Mouse (Mus musculus): ENCODE results near the gene Htr3a. TPM values are rescaled to one million over a fixed set of nuclear protein-coding genes. Genes with fewer than 3 reads are reported as not detected.

The Htr3a gene
- polyA plus RNA-seq, 1 experiment, result not detected

DNA sequence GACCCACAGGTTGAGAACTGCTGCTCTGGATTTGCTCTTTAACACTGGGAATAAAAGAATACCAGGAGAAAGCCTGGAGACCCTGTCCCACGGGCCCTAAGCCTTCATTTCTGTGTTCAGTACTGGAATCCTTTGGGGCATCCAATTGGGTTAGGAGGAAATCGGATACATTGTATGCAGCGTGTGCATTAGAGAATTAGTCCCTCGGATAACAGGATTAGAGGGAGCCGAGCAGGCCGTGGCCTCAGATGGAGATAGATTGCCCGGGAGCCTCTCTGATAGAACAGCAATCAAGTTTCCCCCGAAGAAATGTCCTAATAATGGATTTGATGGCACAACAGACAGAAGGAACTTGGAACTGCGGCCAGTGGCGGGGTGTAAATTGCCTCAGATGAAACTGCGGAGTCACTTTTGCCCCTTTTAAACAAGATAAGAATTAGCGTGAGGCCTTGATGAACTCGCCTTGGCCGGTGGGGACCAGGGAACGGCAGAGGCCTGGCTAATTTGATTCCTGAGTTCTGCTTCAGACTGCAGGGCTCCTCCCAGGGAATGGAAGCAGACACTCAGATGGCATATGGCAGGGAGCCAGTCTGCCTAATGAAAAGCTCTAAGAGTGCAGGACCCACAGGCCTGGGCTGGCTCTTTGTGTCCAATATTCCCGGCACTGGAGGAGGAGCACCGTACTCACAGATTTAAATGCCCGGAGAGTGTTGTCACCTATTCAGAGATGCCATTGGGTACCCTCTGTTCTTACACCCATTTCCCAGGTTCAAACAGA, 5.3 kb upstream of the Htr3a start:
- Histone ChIP-seq H3K27me3 (ENCODE audit: control insufficient read depth, insufficient read depth, insufficient read length) (peaks cover 16% of the 10 kb centered on the region), H3K4me3 (no peak overlapping the region), H3ac (ENCODE audit: control insufficient read depth, insufficient read length) (no peak overlapping the region), H3K4me2 (ENCODE audit: low read depth) (no peak overlapping the region), H3K36me3 (ENCODE audit: control insufficient read depth, insufficient read depth) (no peaks in the 10 kb centered on the region), H3K79me2 (ENCODE audit: control insufficient read depth, insufficient read depth) (no peaks in the 10 kb centered on the region)
- no peak for TF ChIP-seq SRF (IDR thresholded peaks at IDR 0.05; ENCODE audit: control insufficient read depth, insufficient read length, low read depth)
- no peak for TF ChIP-seq CEBPB (IDR thresholded peaks at IDR 0.05; ENCODE audit: insufficient read depth, poor library complexity, severe bottlenecking)
- no peak for TF ChIP-seq MYOD1 (IDR thresholded peaks at IDR 0.05; ENCODE audit: control insufficient read depth in 1 of 3, insufficient read length in 2 of 3, low read depth in 2 of 3)
- TF ChIP-seq TCF3 (IDR thresholded peaks at IDR 0.05; ENCODE audit: insufficient read length, low read depth), result no peak
- TF ChIP-seq POLR2AphosphoS2 (IDR thresholded peaks at IDR 0.05; ENCODE audit: insufficient read length, low read depth), result no peak
- no peak for TF ChIP-seq MAX (IDR thresholded peaks at IDR 0.05; ENCODE audit: low read depth)
- TF ChIP-seq USF1 (IDR thresholded peaks at IDR 0.05; ENCODE audit: low read depth), result no peak
- no peak for TF ChIP-seq REST (IDR thresholded peaks at IDR 0.05; ENCODE audit: insufficient read depth, insufficient read length)
- TF ChIP-seq E2F4 (IDR thresholded peaks at IDR 0.05; ENCODE audit: insufficient read depth), result no peak
- no peak for TF ChIP-seq MYOG (IDR thresholded peaks at IDR 0.05; ENCODE audit: control insufficient read depth in 1 of 3, insufficient read depth in 1 of 3, insufficient read length in 2 of 3, low read depth in 2 of 3)
- no peak for TF ChIP-seq TCF12 (IDR thresholded peaks at IDR 0.05; ENCODE audit: insufficient read depth, poor library complexity, severe bottlenecking)
- no peak for TF ChIP-seq POLR2A (IDR thresholded peaks at IDR 0.05; ENCODE audit: insufficient read length, low read depth)

DNA sequence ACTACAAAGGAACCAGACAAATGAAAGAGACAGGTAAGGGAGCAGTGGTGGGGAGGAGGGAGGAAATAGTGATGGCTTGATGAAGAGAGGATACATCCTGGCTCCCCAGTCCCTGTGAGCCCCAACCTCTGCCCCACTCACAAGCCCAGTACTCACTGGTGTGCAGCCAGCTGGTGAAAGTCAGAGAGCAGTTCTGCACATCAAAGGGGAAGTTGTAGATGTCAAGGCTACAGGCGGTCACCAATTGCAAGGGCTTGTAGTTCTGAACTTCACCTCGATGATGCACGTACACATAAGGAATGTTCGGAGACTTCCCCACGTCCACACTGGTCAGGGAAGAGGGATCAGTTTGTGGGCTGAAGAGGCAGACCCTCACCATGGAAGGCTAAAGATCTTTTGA, 6.5 kb downstream of the Htr3a start:
- Histone ChIP-seq H3K27me3 (ENCODE audit: control insufficient read depth, insufficient read depth, insufficient read length) (peaks cover 13% of the 10 kb centered on the region), H3K4me3 (no peak overlapping the region), H3K4me2 (ENCODE audit: low read depth) (no peak overlapping the region), H3K79me2 (ENCODE audit: control insufficient read depth, insufficient read depth) (no peaks in the 10 kb centered on the region), H3K36me3 (ENCODE audit: control insufficient read depth, insufficient read depth) (no peaks in the 10 kb centered on the region), H3ac (ENCODE audit: control insufficient read depth, insufficient read length) (no peak overlapping the region)
- TF ChIP-seq CEBPB (IDR thresholded peaks at IDR 0.05; ENCODE audit: insufficient read depth, poor library complexity, severe bottlenecking), result no peak
- no peak for TF ChIP-seq TCF3 (IDR thresholded peaks at IDR 0.05; ENCODE audit: insufficient read length, low read depth)
- no peak for TF ChIP-seq REST (IDR thresholded peaks at IDR 0.05; ENCODE audit: insufficient read depth, insufficient read length)
- no peak for TF ChIP-seq E2F4 (IDR thresholded peaks at IDR 0.05; ENCODE audit: insufficient read depth)
- TF ChIP-seq POLR2AphosphoS2 (IDR thresholded peaks at IDR 0.05; ENCODE audit: insufficient read length, low read depth), result no peak
- TF ChIP-seq TCF12 (IDR thresholded peaks at IDR 0.05; ENCODE audit: insufficient read depth, poor library complexity, severe bottlenecking), result no peak
- TF ChIP-seq MYOD1 (IDR thresholded peaks at IDR 0.05; ENCODE audit: control insufficient read depth in 1 of 3, insufficient read length in 2 of 3, low read depth in 2 of 3), result no peak
- no peak for TF ChIP-seq MYOG (IDR thresholded peaks at IDR 0.05; ENCODE audit: control insufficient read depth in 1 of 3, insufficient read depth in 1 of 3, insufficient read length in 2 of 3, low read depth in 2 of 3)
- no peak for TF ChIP-seq MAX (IDR thresholded peaks at IDR 0.05; ENCODE audit: low read depth)
- TF ChIP-seq POLR2A (IDR thresholded peaks at IDR 0.05; ENCODE audit: insufficient read length, low read depth), result no peak
- TF ChIP-seq USF1 (IDR thresholded peaks at IDR 0.05; ENCODE audit: low read depth), result no peak
- no peak for TF ChIP-seq SRF (IDR thresholded peaks at IDR 0.05; ENCODE audit: control insufficient read depth, insufficient read length, low read depth)

DNA sequence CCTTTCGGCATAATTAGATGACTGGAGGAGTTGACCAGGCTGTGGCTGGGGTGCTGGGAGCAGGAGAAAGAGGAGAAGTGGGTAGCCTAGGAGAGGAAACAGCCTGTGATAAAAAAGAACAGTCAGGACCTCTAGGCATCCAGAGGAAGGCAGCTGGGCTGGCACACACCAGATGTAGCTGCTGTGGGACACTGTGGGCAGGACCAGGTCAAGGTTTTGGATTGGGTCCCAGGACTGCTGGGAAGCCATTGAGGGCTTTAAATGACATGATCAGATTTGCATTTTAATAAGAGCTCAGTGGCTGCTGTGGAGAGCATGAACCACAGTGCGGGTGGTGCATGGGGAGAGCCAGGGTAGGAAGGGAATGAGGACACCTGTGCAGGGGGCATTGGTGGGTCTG, 7.1 kb downstream of the Htr3a start:
- Histone ChIP-seq H3K4me2 (ENCODE audit: low read depth) (no peak overlapping the region), H3K79me2 (ENCODE audit: control insufficient read depth, insufficient read depth) (no peaks in the 10 kb centered on the region), H3K27me3 (ENCODE audit: control insufficient read depth, insufficient read depth, insufficient read length) (peaks cover 13% of the 10 kb centered on the region), H3K4me3 (no peak overlapping the region), H3K36me3 (ENCODE audit: control insufficient read depth, insufficient read depth) (no peaks in the 10 kb centered on the region), H3ac (ENCODE audit: control insufficient read depth, insufficient read length) (no peak overlapping the region)
- no peak for TF ChIP-seq POLR2AphosphoS2 (IDR thresholded peaks at IDR 0.05; ENCODE audit: insufficient read length, low read depth)

DNA sequence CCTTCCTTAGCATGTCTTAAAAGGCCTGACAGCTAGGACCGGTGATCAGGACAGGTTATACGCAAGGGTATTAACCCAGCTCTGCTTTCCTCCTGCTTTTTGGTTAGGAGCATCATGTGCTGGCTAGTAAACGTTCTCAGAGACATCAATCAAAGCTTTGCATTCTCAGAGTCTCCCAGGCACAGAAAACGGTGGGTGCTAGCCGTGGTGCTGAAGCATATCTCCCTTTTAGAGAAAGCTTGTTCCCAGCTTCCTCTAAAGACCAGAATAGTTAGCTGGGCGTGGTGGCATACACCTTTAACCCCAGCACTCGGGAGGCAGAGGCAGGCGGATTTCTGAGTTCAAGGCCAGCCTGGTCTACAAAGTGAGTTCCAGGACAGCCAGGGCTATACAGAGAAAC, 12.3 kb downstream of the Htr3a start:
- no peak overlapping the region for H3K4me2 ChIP-seq (ENCODE audit: low read depth)
- no peak overlapping the region for H3ac ChIP-seq (ENCODE audit: control insufficient read depth, insufficient read length)
- H3K4me3 ChIP-seq, result no peak overlapping the region
- H3K36me3 ChIP-seq (ENCODE audit: control insufficient read depth, insufficient read depth), result no peaks in the 10 kb centered on the region
- TF ChIP-seq MYOD1 (IDR thresholded peaks at IDR 0.05; ENCODE audit: control insufficient read depth in 1 of 3, insufficient read length in 2 of 3, low read depth in 2 of 3) (no peak), REST (IDR thresholded peaks at IDR 0.05; ENCODE audit: insufficient read depth, insufficient read length) (peak; percentile 60)
- H3K79me2 ChIP-seq (ENCODE audit: control insufficient read depth, insufficient read depth), result no peaks in the 10 kb centered on the region
- no peaks in the 10 kb centered on the region for H3K27me3 ChIP-seq (ENCODE audit: control insufficient read depth, insufficient read depth, insufficient read length)

DNA sequence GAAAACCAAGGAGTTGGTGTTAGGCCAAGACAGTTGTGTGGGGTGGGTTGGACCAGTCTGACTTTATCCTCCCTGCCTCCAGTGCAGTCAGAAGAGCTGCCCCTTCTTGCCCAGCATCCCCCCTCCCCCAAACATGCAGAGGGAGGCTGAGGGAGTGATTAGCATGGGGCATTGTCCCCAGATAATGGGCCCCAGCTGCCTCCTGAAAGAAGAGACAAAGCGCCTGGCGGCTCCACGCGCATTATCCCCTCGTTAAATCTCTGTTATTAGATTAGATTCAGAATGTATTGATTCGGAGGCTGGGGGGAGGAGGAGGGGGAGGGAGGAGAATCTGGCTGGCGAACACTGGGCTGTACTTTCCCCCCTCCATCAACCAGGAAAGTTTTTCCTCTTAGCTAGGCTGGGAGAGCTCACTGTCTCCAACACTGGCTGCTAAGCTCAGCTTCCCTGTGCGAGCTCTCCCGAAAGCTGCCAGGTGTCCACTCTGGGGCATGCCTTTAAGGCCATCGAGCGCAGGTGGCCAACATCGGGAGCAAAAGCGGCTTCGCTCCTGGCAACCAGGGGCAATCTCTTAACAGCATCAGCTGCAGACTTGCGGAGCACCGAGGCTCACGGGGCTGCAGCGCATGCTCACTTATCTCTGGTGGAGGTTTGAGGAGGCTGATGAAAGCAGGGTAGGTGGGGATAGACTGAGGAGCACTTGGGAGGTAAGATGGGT, 14.9 kb downstream of the Htr3a start:
- Histone ChIP-seq H3K79me2 (ENCODE audit: control insufficient read depth, insufficient read depth) (no peaks in the 10 kb centered on the region), H3K4me3 (no peak overlapping the region), H3K36me3 (ENCODE audit: control insufficient read depth, insufficient read depth) (no peaks in the 10 kb centered on the region), H3K4me2 (ENCODE audit: low read depth) (no peak overlapping the region), H3K27me3 (ENCODE audit: control insufficient read depth, insufficient read depth, insufficient read length) (no peaks in the 10 kb centered on the region), H3ac (ENCODE audit: control insufficient read depth, insufficient read length) (no peak overlapping the region)
- TF ChIP-seq REST (IDR thresholded peaks at IDR 0.05; ENCODE audit: insufficient read depth, insufficient read length) (no peak), E2F4 (IDR thresholded peaks at IDR 0.05; ENCODE audit: insufficient read depth) (no peak), POLR2AphosphoS2 (IDR thresholded peaks at IDR 0.05; ENCODE audit: insufficient read length, low read depth) (no peak), CEBPB (IDR thresholded peaks at IDR 0.05; ENCODE audit: insufficient read depth, poor library complexity, severe bottlenecking) (no peak), POLR2A (IDR thresholded peaks at IDR 0.05; ENCODE audit: insufficient read length, low read depth) (no peak), MYOD1 (IDR thresholded peaks at IDR 0.05; ENCODE audit: control insufficient read depth in 1 of 3, insufficient read length in 2 of 3, low read depth in 2 of 3) (no peak), TCF12 (IDR thresholded peaks at IDR 0.05; ENCODE audit: insufficient read depth, poor library complexity, severe bottlenecking) (no peak), MAX (IDR thresholded peaks at IDR 0.05; ENCODE audit: low read depth) (no peak), USF1 (IDR thresholded peaks at IDR 0.05; ENCODE audit: low read depth) (no peak), SRF (IDR thresholded peaks at IDR 0.05; ENCODE audit: control insufficient read depth, insufficient read length, low read depth) (no peak), TCF3 (IDR thresholded peaks at IDR 0.05; ENCODE audit: insufficient read length, low read depth) (no peak), MYOG (IDR thresholded peaks at IDR 0.05; ENCODE audit: control insufficient read depth in 1 of 3, insufficient read depth in 1 of 3, insufficient read length in 2 of 3, low read depth in 2 of 3) (no peak)

All from myocyte (in vitro differentiated cells).